Mouse (Mus musculus) hindbrain, embryonic 11.5 days (tissue): ENCODE results near the gene 1700003E16Rik. TPM values are rescaled to one million over a fixed set of nuclear protein-coding genes. Genes with fewer than 3 reads are reported as not detected.
"Not testable (repeated sequence)": the region's sequence is repeated elsewhere in the genome, so short reads cannot be mapped to it uniquely, and the experiment has no call there.

ENCODE experiments used
- ATAC-seq: fragments of 200-750 bp; cut with Nextera tagmentation; 2 replicates; pipeline ENCODE4 v1.8.0; 2017; ENCODE audit warnings: mild to moderate bottlenecking, moderate TSS enrichment, moderate library complexity; ENCODE audit not compliant: low FRiP score
- DNase-seq: peaks from one replicate; pipeline ENCODE4 v3.0.0-alpha.2; 2015; ENCODE audit warnings: low spot score
- H3K27ac ChIP-seq: fragments of 300-500 bp; sonication (generic); 2 replicates; pipeline ENCODE4 v1.5.1; 2014; ENCODE audit warnings: mild to moderate bottlenecking, low read depth, low read length
- H3K27me3 ChIP-seq: fragments of 300-500 bp; sonication (generic); 2 replicates; pipeline ENCODE4 v1.6.1; 2014; ENCODE audit warnings: mild to moderate bottlenecking, low read length, moderate library complexity, mixed read lengths; ENCODE audit not compliant: control insufficient read depth, insufficient read depth
- H3K36me3 ChIP-seq: fragments of 300-500 bp; sonication (generic); 2 replicates; pipeline ENCODE4 v1.6.1; 2014; ENCODE audit warnings: mild to moderate bottlenecking, low read length, moderate library complexity, mixed read lengths; ENCODE audit not compliant: control insufficient read depth, insufficient read depth
- H3K4me1 ChIP-seq: fragments of 300-500 bp; sonication (generic); replicated peaks from 2 replicates; pipeline ENCODE4 v1.6.1; 2014; ENCODE audit warnings: low read length, mixed read lengths; ENCODE audit not compliant: control insufficient read depth, insufficient read depth
- H3K4me2 ChIP-seq: fragments of 300-500 bp; sonication (generic); replicated peaks from 2 replicates; pipeline ENCODE4 v1.6.1; 2014; ENCODE audit warnings: mild to moderate bottlenecking, low read depth, low read length
- H3K4me3 ChIP-seq: fragments of 300-500 bp; sonication (generic); 2 replicates; pipeline ENCODE4 v1.5.1; 2014; ENCODE audit warnings: low read depth, low read length
- H3K9ac ChIP-seq: fragments of 300-500 bp; sonication (generic); 2 replicates; pipeline ENCODE4 v1.6.1; 2014; ENCODE audit warnings: low read depth, low read length
- H3K9me3 ChIP-seq: fragments of 300-500 bp; sonication (generic); 2 replicates; pipeline ENCODE4 v1.6.1; 2016; ENCODE audit warnings: low read length; ENCODE audit not compliant: control insufficient read depth
- WGBS: fragments of 180-500 bp; shearing (Covaris S2); extraction: QIAGEN DNeasy Blood & Tissue Kit; methylation state at CpG from one replicate; pipeline ENCODE4 v1.1.7; 2014; 5-methylcytosine and 5-hydroxymethylcytosine counted together
- polyA plus RNA-seq: library from polyadenylated mRNA; unstranded; fragments of >200 nt; fragmentation: Nextera tagmentation; extraction: Ambion mirVana; gene quantifications from 2 replicates; pipeline ENCODE4 v1.2.1, GENCODE M21; 2014

Gene 1700003E16Rik
- polyA plus RNA-seq, 1 experiment from 2014 or later: 3.7 TPM

DNA sequence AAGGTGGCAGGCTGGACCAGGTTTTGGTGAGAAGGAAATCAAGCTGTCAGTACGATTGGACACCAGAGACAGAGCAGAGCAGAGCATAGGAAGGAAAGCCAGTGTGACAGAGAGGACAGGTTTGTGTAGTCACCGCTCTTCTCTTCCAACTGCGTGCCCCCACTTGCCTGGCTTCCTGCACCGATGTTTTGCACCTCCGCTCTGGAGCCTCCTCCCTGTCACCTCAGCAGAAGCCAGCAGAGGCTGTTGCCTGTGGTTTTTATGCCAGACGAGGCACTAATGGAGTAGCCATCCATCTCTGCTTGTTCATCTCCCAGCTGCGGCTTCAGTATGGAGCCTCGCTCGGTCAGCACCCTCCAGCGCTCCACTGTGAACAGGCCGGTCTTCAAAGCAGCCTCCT, 13.3 kb upstream of the 1700003E16Rik start:
- H3K9ac ChIP-seq: no peak overlapping the region
- no peaks in the 10 kb centered on the region; the same call in 1 of the 2 replicates for H3K27me3 ChIP-seq
- H3K4me2 ChIP-seq: peak overlapping the region; percentile 59
- ATAC-seq (no peak), DNase-seq (no peak)
- WGBS: 40% methylated on average over 11 of the region's 11 CpGs
- peaks cover 11% of the 10 kb centered on the region for H3K4me1 ChIP-seq
- no peak overlapping the region for H3K27ac ChIP-seq
- no peak overlapping the region for H3K4me3 ChIP-seq
- no peaks in the 10 kb centered on the region for H3K9me3 ChIP-seq
- 0 out of 2 replicates have a peak, but pooled peaks cover 2% of the 10 kb centered on the region for H3K36me3 ChIP-seq

DNA sequence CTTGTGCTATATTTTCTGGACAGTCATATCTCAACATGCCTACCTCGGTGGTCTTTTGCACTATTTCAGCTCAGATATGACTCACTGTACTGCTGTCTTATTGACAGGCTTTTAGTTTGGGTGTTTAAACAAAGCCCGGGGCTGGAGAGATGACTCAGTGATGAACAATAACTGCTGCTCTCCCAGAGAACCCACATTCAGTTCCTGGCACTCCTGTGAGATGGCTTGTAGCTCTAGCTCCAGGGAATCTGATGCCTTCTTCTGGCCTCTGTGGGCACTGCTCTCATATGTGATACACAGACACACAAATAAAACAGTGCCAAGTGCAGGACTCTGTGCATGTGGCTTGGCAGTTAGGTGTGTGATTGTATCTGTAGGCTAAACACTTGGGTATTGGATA, 11.0 kb upstream of the 1700003E16Rik start:
- no peaks in the 10 kb centered on the region; the same call in 1 of the 2 replicates for H3K27me3 ChIP-seq
- peaks cover 8% of the 10 kb centered on the region for H3K4me1 ChIP-seq
- no peak overlapping the region for H3K27ac ChIP-seq
- H3K36me3 ChIP-seq: 0 out of 2 replicates have a peak, but pooled peaks cover 2% of the 10 kb centered on the region
- H3K4me3 ChIP-seq: no peak overlapping the region
- ATAC-seq: no peak
- no peaks in the 10 kb centered on the region for H3K9me3 ChIP-seq
- no peak for DNase-seq
- no peak overlapping the region for H3K9ac ChIP-seq
- H3K4me2 ChIP-seq: no peak overlapping the region
- WGBS: 89% methylated on average over 2 of the region's 2 CpGs

DNA sequence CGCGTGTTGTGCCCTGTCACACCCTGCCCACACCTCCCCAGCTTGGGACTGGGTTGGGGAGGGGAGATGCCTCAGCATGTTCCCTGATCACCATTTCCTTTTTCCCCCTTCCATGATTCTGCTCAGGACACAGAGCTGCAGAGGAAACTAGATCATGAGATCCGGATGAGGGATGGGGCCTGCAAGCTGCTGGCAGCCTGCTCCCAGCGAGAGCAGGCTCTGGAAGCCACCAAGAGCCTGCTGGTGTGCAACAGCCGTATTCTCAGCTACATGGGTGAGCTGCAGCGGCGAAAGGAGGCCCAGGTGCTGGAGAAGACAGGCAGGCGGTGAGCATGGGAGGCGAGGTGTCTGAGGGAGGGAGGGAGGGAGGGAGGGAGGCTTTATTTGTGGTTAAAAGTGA, 10.4 kb upstream of the 1700003E16Rik start:
- no peak overlapping the region for H3K4me2 ChIP-seq
- ATAC-seq (no peak), DNase-seq (no peak)
- H3K27ac ChIP-seq: no peak overlapping the region
- no peak overlapping the region for H3K4me3 ChIP-seq
- 75% methylated on average over 9 of the region's 9 CpGs for WGBS
- H3K36me3 ChIP-seq: 0 out of 2 replicates have a peak, but pooled peaks cover 2% of the 10 kb centered on the region
- peaks cover 8% of the 10 kb centered on the region for H3K4me1 ChIP-seq
- H3K9me3 ChIP-seq: no peaks in the 10 kb centered on the region
- H3K9ac ChIP-seq: no peak overlapping the region
- no peaks in the 10 kb centered on the region; the same call in 1 of the 2 replicates for H3K27me3 ChIP-seq

DNA sequence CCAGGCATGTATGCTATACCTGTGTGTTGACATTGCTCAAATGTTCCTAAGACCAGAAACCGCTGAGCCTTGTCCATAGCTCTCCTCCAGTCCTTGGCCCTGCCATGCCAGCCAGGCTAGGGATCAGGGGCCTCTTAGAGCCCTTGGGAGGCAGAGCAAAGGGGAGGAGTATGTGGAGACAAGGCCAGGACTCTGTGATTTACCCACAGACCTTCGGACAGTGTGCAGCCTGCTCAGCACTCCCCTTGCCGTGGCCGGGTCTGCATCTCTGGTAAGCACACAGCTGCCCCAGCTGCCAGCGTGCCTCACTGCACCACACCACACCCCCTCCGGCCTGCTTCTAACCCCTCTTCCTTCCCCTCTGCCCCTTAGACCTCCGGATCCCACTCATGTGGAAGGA, 8.9 kb upstream of the 1700003E16Rik start:
- 61% methylated on average over 7 of the region's 7 CpGs for WGBS
- Histone ChIP-seq H3K4me2 (no peak overlapping the region), H3K4me3 (no peak overlapping the region), H3K27me3 (no peaks in the 10 kb centered on the region), H3K9ac (no peak overlapping the region), H3K27ac (no peak overlapping the region), H3K4me1 (peaks cover 5% of the 10 kb centered on the region), H3K36me3 (0 out of 2 replicates have a peak, but pooled peaks cover 2% of the 10 kb centered on the region), H3K9me3 (no peaks in the 10 kb centered on the region)
- no peak for ATAC-seq
- no peak for DNase-seq

DNA sequence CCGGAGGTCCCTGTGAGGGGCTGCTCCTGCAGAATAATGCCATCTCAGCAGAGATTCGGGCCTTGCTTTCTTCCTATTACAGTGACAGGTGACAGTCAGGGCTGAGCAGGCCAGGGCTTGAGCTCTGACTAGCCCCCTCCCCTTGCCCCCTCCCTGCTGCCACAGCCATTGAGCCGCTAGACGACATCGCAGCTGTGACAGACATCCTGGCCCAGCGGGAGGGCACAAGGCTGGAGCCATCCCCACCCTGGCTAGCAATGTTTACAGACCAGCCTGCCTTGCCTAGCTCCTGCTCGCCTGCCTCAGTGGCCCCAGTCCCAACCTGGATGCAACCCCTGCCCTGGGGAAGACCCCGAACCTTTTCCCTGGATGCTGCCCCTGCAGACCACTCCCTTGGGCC, 4.5 kb upstream of the 1700003E16Rik start:
- no peak overlapping the region for H3K9ac ChIP-seq

DNA sequence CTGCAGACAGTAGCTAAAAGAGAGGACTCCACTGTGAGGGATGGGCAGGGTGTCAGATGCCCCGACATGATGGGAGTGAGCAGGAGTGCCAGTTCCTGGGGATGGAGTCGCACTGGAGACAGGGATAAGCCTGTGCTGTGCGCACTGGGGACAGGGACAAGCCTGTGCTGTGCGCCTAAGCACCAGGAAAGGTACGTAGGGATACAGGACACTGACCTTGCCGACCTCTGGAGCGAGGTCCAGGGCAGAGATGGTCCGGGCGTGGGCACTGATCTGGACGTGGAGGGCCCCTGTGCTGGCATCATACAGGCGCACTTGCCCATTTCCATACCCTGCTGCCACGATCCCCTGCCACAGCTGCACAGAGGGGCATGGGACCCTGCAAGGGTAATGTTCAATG, 3.2 kb upstream of the 1700003E16Rik start:
- Histone ChIP-seq H3K4me1 (0 out of 2 replicates have a peak, but pooled peaks cover 8% of the 10 kb centered on the region), H3K4me3 (no peak overlapping the region), H3K27ac (no peak overlapping the region), H3K27me3 (no peaks in the 10 kb centered on the region), H3K9me3 (no peaks in the 10 kb centered on the region), H3K4me2 (no peak overlapping the region), H3K36me3 (no peaks in the 10 kb centered on the region), H3K9ac (no peak overlapping the region)
- DNase-seq (no peak), ATAC-seq (no peak)
- 92% methylated on average over 12 of the region's 12 CpGs for WGBS

More for the DNA sequence above, 4.5 kb upstream of the 1700003E16Rik start:
- H3K36me3 ChIP-seq: 0 out of 2 replicates have a peak, but pooled peaks cover 2% of the 10 kb centered on the region
- no peak overlapping the region for H3K4me2 ChIP-seq
- H3K27ac ChIP-seq: no peak overlapping the region
- H3K4me3 ChIP-seq: no peak overlapping the region
- no peaks in the 10 kb centered on the region for H3K27me3 ChIP-seq
- DNase-seq: no peak
- WGBS: 24% methylated on average over 8 of the region's 8 CpGs
- H3K4me1 ChIP-seq: 0 out of 2 replicates have a peak, but pooled peaks cover 8% of the 10 kb centered on the region
- no peak for ATAC-seq
- H3K9me3 ChIP-seq: no peaks in the 10 kb centered on the region

DNA sequence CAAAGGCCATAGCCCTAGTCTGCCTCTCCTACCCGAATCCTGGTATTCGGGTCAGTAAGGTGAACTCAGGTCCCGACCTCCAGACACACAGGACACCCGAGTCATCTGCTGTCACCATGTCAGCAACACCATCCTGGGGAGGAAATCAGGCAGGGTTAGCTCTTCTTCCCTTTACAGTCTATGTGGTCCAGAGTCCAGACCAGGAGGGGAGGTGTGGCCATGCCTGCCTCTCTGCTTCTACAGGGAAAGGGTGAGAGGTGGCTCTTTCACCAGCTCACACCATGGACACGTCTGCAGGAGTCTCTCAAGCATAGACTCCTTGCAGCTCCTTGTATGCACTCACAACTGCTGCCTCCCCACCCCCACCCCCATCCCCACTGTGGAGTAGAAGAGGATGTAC, 2.7 kb upstream of the 1700003E16Rik start:
- Histone ChIP-seq H3K27me3 (no peaks in the 10 kb centered on the region), H3K27ac (no peak overlapping the region), H3K9ac (no peak overlapping the region), H3K36me3 (no peaks in the 10 kb centered on the region), H3K9me3 (no peaks in the 10 kb centered on the region), H3K4me1 (0 out of 2 replicates have a peak, but pooled peaks cover 8% of the 10 kb centered on the region), H3K4me2 (no peak overlapping the region), H3K4me3 (no peak overlapping the region)
- DNase-seq (no peak), ATAC-seq (no peak)
- 74% methylated on average over 5 of the region's 5 CpGs for WGBS

DNA sequence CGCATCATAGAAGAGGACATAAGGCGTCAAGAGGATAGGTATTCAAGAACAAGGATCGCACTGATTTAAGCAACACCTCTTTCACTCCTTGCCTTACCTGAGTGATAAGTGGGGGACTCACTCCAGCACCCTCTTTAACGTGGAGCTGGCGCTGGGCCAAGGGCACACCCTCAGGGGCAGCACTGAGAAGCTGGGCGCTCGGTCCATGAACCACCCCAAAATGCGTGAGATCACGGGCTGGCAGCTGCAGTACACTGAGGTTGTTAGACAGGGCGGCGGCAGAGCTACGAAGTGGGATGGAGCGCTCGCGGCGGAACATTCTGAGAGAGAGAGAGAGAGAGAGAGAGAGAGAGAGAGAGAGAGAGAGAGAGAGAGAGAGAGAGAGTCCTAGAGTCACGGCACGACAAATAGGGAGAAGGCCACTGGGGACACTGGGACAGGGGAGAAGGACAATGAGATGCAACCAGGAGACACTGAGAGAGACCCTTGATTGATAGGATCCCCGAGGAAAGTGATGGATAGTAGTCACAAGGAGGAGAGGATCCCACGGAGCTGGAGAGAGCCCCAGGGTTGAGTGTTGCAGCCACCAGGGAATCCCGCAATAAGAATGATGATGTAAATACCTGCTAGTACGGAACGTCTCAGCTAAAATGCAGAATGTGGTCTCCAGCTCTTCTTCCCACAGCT, 509 bp upstream of the 1700003E16Rik start:
- peak overlapping the region; percentile 53 for H3K9ac ChIP-seq
- H3K36me3 ChIP-seq: no peaks in the 10 kb centered on the region
- peak; percentile 63 for ATAC-seq
- H3K27ac ChIP-seq: no peak overlapping the region
- H3K27me3 ChIP-seq: peaks cover 9% of the 10 kb centered on the region
- no peak for DNase-seq
- 0 out of 2 replicates have a peak, but pooled peaks cover 8% of the 10 kb centered on the region for H3K4me1 ChIP-seq
- 8% methylated on average over 23 of the region's 23 CpGs for whole genome bisulfite sequencing
- peak overlapping the region; percentile 51 for H3K4me3 ChIP-seq
- H3K9me3 ChIP-seq: no peaks in the 10 kb centered on the region
- H3K4me2 ChIP-seq: peak overlapping the region; percentile 76

DNA sequence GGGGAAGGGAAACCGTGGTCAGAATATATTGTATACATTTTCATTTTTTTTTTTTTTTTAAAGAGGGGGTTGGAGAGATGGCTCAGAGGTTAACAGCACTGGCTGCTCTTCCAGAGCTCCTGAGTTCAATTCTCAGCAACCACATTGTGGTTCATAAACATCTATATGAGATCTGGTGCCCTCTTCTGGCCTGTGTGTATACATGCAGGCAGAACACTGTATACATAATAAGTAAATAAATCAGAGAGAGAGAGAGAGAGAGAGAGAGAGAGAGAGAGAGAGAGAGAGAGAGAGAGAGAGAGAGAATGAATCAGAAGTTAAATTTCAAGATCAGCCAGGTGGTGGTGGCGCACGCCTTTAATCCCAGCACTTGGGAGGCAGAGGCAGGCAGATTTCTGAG, 3.3 kb downstream of the 1700003E16Rik start:
- not testable (repeated sequence) for H3K27ac ChIP-seq, H3K4me2 ChIP-seq, H3K36me3 ChIP-seq, ATAC-seq, H3K9ac ChIP-seq, H3K9me3 ChIP-seq, H3K4me3 ChIP-seq
- DNase-seq: peak; percentile 71
- WGBS: 42% methylated on average over 3 of the region's 3 CpGs
- peaks cover 31% of the 10 kb centered on the region for H3K27me3 ChIP-seq
- peaks cover 11% of the 10 kb centered on the region; the same call in 1 of the 2 replicates for H3K4me1 ChIP-seq
